Mouse (Mus musculus): Measurements from ENCODE around the gene Tcte2. TPM values are rescaled to one million over a fixed set of nuclear protein-coding genes. Genes with fewer than 3 reads are reported as not detected.
"Not testable (repeated sequence)": the region's sequence is repeated elsewhere in the genome, so short reads cannot be mapped to it uniquely, and the experiment has no call there.

The Tcte2 gene
- polyA plus RNA-seq (2012; rRNA removed), result 15.6 and 16.9 TPM in 2 replicates

- H3K27ac ChIP-seq (ENCODE audit: insufficient read depth, low read length), result peak within 1 kb of the TSS; percentile 98
- peak within 1 kb of the TSS; percentile 99 for H3K4me3 ChIP-seq (ENCODE audit: insufficient read depth, low read length)
- TF ChIP-seq CTCF (IDR thresholded peaks at IDR 0.05; ENCODE audit: extremely low read depth, insufficient read depth, low read length) (no peak), POLR2A (IDR thresholded peaks at IDR 0.05; ENCODE audit: extremely low read depth, insufficient read depth, low read length) (no peak)
- H3K4me1 ChIP-seq (ENCODE audit: control insufficient read depth, insufficient read depth, low read length), result peaks cover 3% of the 10 kb centered on the region; the same call in 1 of the 2 replicates
Observed at GRCm38 (mm10) chr17:13761179-13761913, at the start of gene Tcte2. TSS of gene Tcte2 (minus strand) at chr17:13761825.

- Histone ChIP-seq H3K4me3 (ENCODE audit: insufficient read depth, low read length) (no peak overlapping the region), H3K4me1 (ENCODE audit: control insufficient read depth, insufficient read depth, low read length) (no peaks in the 10 kb centered on the region)
- TF ChIP-seq CTCF (IDR thresholded peaks at IDR 0.05; ENCODE audit: extremely low read depth, insufficient read depth, low read length) (no peak), POLR2A (IDR thresholded peaks at IDR 0.05; ENCODE audit: extremely low read depth, insufficient read depth, low read length) (no peak)
Observed at GRCm38 (mm10) chr17:13806016-13806415, 44.4 kb upstream of the Tcte2 start.

GRCm38 (mm10) chr17:13802836-13803408, 41.3 kb upstream of the Tcte2 start:
- TF ChIP-seq CTCF (IDR thresholded peaks at IDR 0.05; ENCODE audit: extremely low read depth, insufficient read depth, low read length) (no peak), POLR2A (IDR thresholded peaks at IDR 0.05; ENCODE audit: extremely low read depth, insufficient read depth, low read length) (no peak)
- Histone ChIP-seq H3K4me1 (ENCODE audit: control insufficient read depth, insufficient read depth, low read length) (no peaks in the 10 kb centered on the region), H3K4me3 (ENCODE audit: insufficient read depth, low read length) (no peak overlapping the region), H3K27ac (ENCODE audit: insufficient read depth, low read length) (no peak overlapping the region)

More at GRCm38 (mm10) chr17:13806016-13806415, 44.4 kb upstream of the Tcte2 start:
- no peak overlapping the region for H3K27ac ChIP-seq (ENCODE audit: insufficient read depth, low read length)

GRCm38 (mm10) chr17:13797691-13798090, 36.1 kb upstream of the Tcte2 start:
- no peaks in the 10 kb centered on the region for H3K4me1 ChIP-seq (ENCODE audit: control insufficient read depth, insufficient read depth, low read length)
- no peak overlapping the region for H3K27ac ChIP-seq (ENCODE audit: insufficient read depth, low read length)
- H3K4me3 ChIP-seq (ENCODE audit: insufficient read depth, low read length), result no peak overlapping the region
- TF ChIP-seq CTCF (IDR thresholded peaks at IDR 0.05; ENCODE audit: extremely low read depth, insufficient read depth, low read length) (no peak), POLR2A (IDR thresholded peaks at IDR 0.05; ENCODE audit: extremely low read depth, insufficient read depth, low read length) (no peak)

- H3K27ac ChIP-seq (ENCODE audit: insufficient read depth, low read length), result not testable (repeated sequence)
Observed at GRCm38 (mm10) chr17:13790033-13790432, 28.4 kb upstream of the Tcte2 start.

GRCm38 (mm10) chr17:13783469-13783868, 21.8 kb upstream of the Tcte2 start:
- Histone ChIP-seq H3K27ac (ENCODE audit: insufficient read depth, low read length) (no peak overlapping the region), H3K4me1 (ENCODE audit: control insufficient read depth, insufficient read depth, low read length) (peaks cover 10% of the 10 kb centered on the region), H3K4me3 (ENCODE audit: insufficient read depth, low read length) (no peak overlapping the region)
- TF ChIP-seq POLR2A (IDR thresholded peaks at IDR 0.05; ENCODE audit: extremely low read depth, insufficient read depth, low read length), result no peak

More at GRCm38 (mm10) chr17:13790033-13790432, 28.4 kb upstream of the Tcte2 start:
- not testable (repeated sequence) for H3K4me3 ChIP-seq (ENCODE audit: insufficient read depth, low read length); H3K4me1 ChIP-seq (ENCODE audit: control insufficient read depth, insufficient read depth, low read length)

- no peak overlapping the region for H3K27ac ChIP-seq (ENCODE audit: insufficient read depth, low read length)
- TF ChIP-seq POLR2A (IDR thresholded peaks at IDR 0.05; ENCODE audit: extremely low read depth, insufficient read depth, low read length) (no peak), CTCF (IDR thresholded peaks at IDR 0.05; ENCODE audit: extremely low read depth, insufficient read depth, low read length) (no peak)
- peaks cover 10% of the 10 kb centered on the region for H3K4me1 ChIP-seq (ENCODE audit: control insufficient read depth, insufficient read depth, low read length)
- H3K4me3 ChIP-seq (ENCODE audit: insufficient read depth, low read length), result no peak overlapping the region
Observed at GRCm38 (mm10) chr17:13781948-13782347, 20.3 kb upstream of the Tcte2 start.

GRCm38 (mm10) chr17:13778865-13779264, 17.2 kb upstream of the Tcte2 start:
- Histone ChIP-seq H3K4me3 (ENCODE audit: insufficient read depth, low read length) (no peak overlapping the region), H3K27ac (ENCODE audit: insufficient read depth, low read length) (no peak overlapping the region), H3K4me1 (ENCODE audit: control insufficient read depth, insufficient read depth, low read length) (peaks cover 4% of the 10 kb centered on the region; the same call in 1 of the 2 replicates)
- TF ChIP-seq POLR2A (IDR thresholded peaks at IDR 0.05; ENCODE audit: extremely low read depth, insufficient read depth, low read length) (no peak), CTCF (IDR thresholded peaks at IDR 0.05; ENCODE audit: extremely low read depth, insufficient read depth, low read length) (no peak)

GRCm38 (mm10) chr17:13777676-13778075, 16.1 kb upstream of the Tcte2 start:
- Histone ChIP-seq H3K4me1 (ENCODE audit: control insufficient read depth, insufficient read depth, low read length) (peaks cover 4% of the 10 kb centered on the region; the same call in 1 of the 2 replicates), H3K27ac (ENCODE audit: insufficient read depth, low read length) (no peak overlapping the region), H3K4me3 (ENCODE audit: insufficient read depth, low read length) (no peak overlapping the region)
- no peak for TF ChIP-seq CTCF (IDR thresholded peaks at IDR 0.05; ENCODE audit: extremely low read depth, insufficient read depth, low read length)
- TF ChIP-seq POLR2A (IDR thresholded peaks at IDR 0.05; ENCODE audit: extremely low read depth, insufficient read depth, low read length), result no peak

GRCm38 (mm10) chr17:13769256-13769655, 7.6 kb upstream of the Tcte2 start:
- no peak overlapping the region for H3K4me3 ChIP-seq (ENCODE audit: insufficient read depth, low read length)
- TF ChIP-seq POLR2A (IDR thresholded peaks at IDR 0.05; ENCODE audit: extremely low read depth, insufficient read depth, low read length), result no peak
- peak; percentile 27; the same call in 1 of the 2 replicates for TF ChIP-seq CTCF (IDR thresholded peaks at IDR 0.05; ENCODE audit: extremely low read depth, insufficient read depth, low read length)
- H3K27ac ChIP-seq (ENCODE audit: insufficient read depth, low read length), result no peak overlapping the region

More at GRCm38 (mm10) chr17:13769256-13769655, 7.6 kb upstream of the Tcte2 start:
- no peaks in the 10 kb centered on the region for H3K4me1 ChIP-seq (ENCODE audit: control insufficient read depth, insufficient read depth, low read length)
